Mouse (Mus musculus) neural tube, embryonic 11.5 days (tissue): ENCODE measurements at regions not wholly inside any gene's neighbourhood (a gene's known extent, or its start where the extent isn't known, plus 50 kb on each side); places are given as distances from the start of the nearest gene placed in this dataset.

Experiments
- ATAC-seq: fragments of 200-750 bp; cut with Nextera tagmentation; 2 replicates; pipeline ENCODE4 v1.8.0; 2017; ENCODE audit warnings: moderate number of reproducible peaks, mild to moderate bottlenecking, moderate TSS enrichment, moderate library complexity; ENCODE audit not compliant: insufficient read depth, low FRiP score, low TSS enrichment
- DNase-seq: peaks from one replicate; pipeline ENCODE4 v3.0.0-alpha.2; 2015; ENCODE audit warnings: low spot score
- H3K27ac ChIP-seq: fragments of 300-500 bp; sonication (generic); 2 replicates; pipeline ENCODE4 v1.5.1; 2014; ENCODE audit warnings: low read depth, mild to moderate bottlenecking, low read length
- H3K27me3 ChIP-seq: fragments of 300-500 bp; sonication (generic); 2 replicates; pipeline ENCODE4 v1.6.1; 2014; ENCODE audit warnings: mild to moderate bottlenecking, low read length, mixed read lengths; ENCODE audit not compliant: control insufficient read depth, insufficient read depth
- H3K36me3 ChIP-seq: fragments of 300-500 bp; sonication (generic); 2 replicates; pipeline ENCODE4 v1.6.1; 2014; ENCODE audit warnings: mild to moderate bottlenecking, low read length, moderate library complexity, mixed read lengths; ENCODE audit not compliant: control insufficient read depth, insufficient read depth
- H3K4me1 ChIP-seq: fragments of 300-500 bp; sonication (generic); 2 replicates; pipeline ENCODE4 v1.6.1; 2014; ENCODE audit warnings: low read length, mixed read lengths; ENCODE audit not compliant: control insufficient read depth, insufficient read depth
- H3K4me2 ChIP-seq: fragments of 300-500 bp; sonication (generic); 2 replicates; pipeline ENCODE4 v1.6.1; 2014; ENCODE audit warnings: low read depth, mild to moderate bottlenecking, moderate library complexity
- H3K4me3 ChIP-seq: fragments of 300-500 bp; sonication (generic); 2 replicates; pipeline ENCODE4 v1.5.1; 2014; ENCODE audit warnings: low read depth, low read length
- H3K9ac ChIP-seq: fragments of 300-500 bp; sonication (generic); 2 replicates; pipeline ENCODE4 v1.6.1; 2014; ENCODE audit warnings: mild to moderate bottlenecking, low read length
- H3K9me3 ChIP-seq: fragments of 300-500 bp; sonication (generic); 2 replicates; pipeline ENCODE4 v1.6.1; 2016; ENCODE audit warnings: low read length; ENCODE audit not compliant: control insufficient read depth
- WGBS: fragments of 180-500 bp; shearing (Covaris S2); extraction: QIAGEN DNeasy Blood & Tissue Kit; methylation state at CpG from one replicate; pipeline ENCODE4 v1.1.7; 2014; 5-methylcytosine and 5-hydroxymethylcytosine counted together

DNA sequence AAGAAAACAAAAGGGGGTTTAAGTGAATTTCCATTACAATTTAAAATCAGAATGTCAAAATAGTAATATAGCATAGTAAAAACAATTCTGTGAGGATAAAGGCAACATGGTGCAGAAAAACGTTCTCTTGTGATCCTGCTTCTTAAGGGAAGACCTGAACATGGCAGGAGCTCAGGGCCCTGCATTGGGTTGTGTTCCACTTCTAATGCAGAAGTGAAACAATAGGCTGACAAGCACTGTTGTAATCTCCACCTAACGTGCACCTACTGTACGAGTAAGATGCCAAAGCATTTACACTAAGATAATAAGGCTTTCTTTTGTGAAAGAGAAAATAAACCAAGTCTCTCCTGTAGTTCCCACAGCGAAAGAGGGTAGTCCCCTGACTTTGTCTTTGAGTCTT lies 136.3 kb upstream of the Zc3h15 start:
- Histone ChIP-seq H3K9ac (no peak overlapping the region), H3K4me3 (no peak overlapping the region)
- 83% methylated on average over 4 of the region's 4 CpGs for WGBS

DNA sequence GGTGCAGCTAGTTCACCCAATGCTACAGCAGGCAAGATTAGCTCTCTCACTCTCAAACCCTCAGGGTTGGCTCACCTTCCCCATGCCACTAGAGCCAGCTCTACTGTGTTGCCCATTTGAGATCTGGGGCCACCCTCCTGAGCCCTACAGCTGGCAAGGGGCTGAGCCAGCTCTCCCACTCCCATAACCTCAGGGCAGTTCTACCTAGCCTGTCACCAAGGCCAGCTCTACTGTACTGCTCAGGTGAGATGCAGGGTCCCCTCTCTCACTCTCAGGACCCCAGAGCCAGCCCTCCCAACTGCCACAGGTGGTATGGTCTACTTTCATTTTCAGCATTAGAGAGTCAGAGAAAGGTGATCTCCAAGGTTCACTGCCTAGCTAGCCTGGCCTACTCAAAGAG lies 94.8 kb upstream of the Zc3h15 start:
- Histone ChIP-seq H3K36me3 (no peaks in the 10 kb centered on the region), H3K27ac (no peak overlapping the region), H3K9me3 (no peaks in the 10 kb centered on the region), H3K4me1 (no peaks in the 10 kb centered on the region), H3K9ac (no peak overlapping the region), H3K27me3 (no peaks in the 10 kb centered on the region), H3K4me2 (no peak overlapping the region), H3K4me3 (no peak overlapping the region)
- ATAC-seq: no peak
- DNase-seq: peak; percentile 8

More for the DNA sequence above, 136.3 kb upstream of the Zc3h15 start:
- no peak for ATAC-seq
- Histone ChIP-seq H3K27me3 (no peaks in the 10 kb centered on the region), H3K27ac (no peak overlapping the region), H3K9me3 (no peaks in the 10 kb centered on the region), H3K36me3 (no peaks in the 10 kb centered on the region), H3K4me2 (no peak overlapping the region), H3K4me1 (no peaks in the 10 kb centered on the region)
- no peak for DNase-seq

DNA sequence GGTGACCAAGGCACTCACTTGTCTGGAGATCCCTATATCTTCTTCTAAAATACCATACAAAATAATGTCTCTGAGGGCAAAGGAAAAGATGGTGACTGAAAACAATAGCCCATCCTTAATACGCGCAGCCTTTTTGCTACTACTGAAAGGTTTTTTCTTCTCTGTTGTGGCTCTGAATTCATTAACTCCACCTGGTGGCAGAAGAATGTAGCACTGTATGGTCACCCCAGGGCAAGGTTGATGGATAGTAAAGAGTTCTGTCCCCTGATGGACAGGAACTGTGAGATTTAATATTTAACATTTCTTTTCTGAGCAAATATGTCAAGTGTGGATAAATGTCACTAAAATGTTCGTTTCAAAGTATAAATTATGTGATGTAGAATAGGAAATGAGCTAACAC lies 91.9 kb upstream of the Zc3h15 start:
- Histone ChIP-seq H3K27me3 (no peaks in the 10 kb centered on the region), H3K4me2 (no peak overlapping the region), H3K9me3 (no peaks in the 10 kb centered on the region), H3K27ac (no peak overlapping the region), H3K4me3 (no peak overlapping the region), H3K4me1 (no peaks in the 10 kb centered on the region), H3K9ac (no peak overlapping the region), H3K36me3 (no peaks in the 10 kb centered on the region)
- ATAC-seq (no peak), DNase-seq (peak; percentile 17)
- WGBS: 73% methylated on average over 3 of the region's 3 CpGs
